21 mouse cellular contexts compared by ENCODE assay signal in genomic region chr11:46569107-46569506, GRCm38 (mm10). TPM values are rescaled to one million over a fixed set of nuclear protein-coding genes. Genes with fewer than 3 reads are reported as not detected.
"Had no signal": no experiment of that assay in that cellular context is flagged by ENCODE, and none has a peak within 500 bp of the region (broad histone marks: within the 10 kb centered on the region; RNA-seq: fewer than 3 reads in every experiment).

No protein-coding gene starts in this region.

- H3K4me3 ChIP-seq: kidney, embryonic 15.5 days; limb, embryonic 15.5 days; liver, embryonic 13.5 days; midbrain, embryonic 10.5 days; midbrain, embryonic 15.5 days had no signal

- H3K9me3 ChIP-seq: kidney, embryonic 15.5 days; limb, embryonic 15.5 days; liver, embryonic 13.5 days; midbrain, embryonic 10.5 days; midbrain, embryonic 15.5 days had no signal

- H3K27ac ChIP-seq: kidney, embryonic 15.5 days; limb, embryonic 15.5 days; liver, embryonic 13.5 days; midbrain, embryonic 10.5 days; midbrain, embryonic 15.5 days had no signal

- ATAC-seq: midbrain, embryonic 15.5 days had no signal

- H3K9ac ChIP-seq: kidney, embryonic 15.5 days; limb, embryonic 15.5 days; liver, embryonic 13.5 days; midbrain, embryonic 15.5 days had no signal

- H3K4me1 ChIP-seq: kidney, embryonic 15.5 days; limb, embryonic 15.5 days; liver, embryonic 13.5 days; midbrain, embryonic 10.5 days; midbrain, embryonic 15.5 days had no signal

- H3K36me3 ChIP-seq: kidney, embryonic 15.5 days; limb, embryonic 15.5 days; liver, embryonic 13.5 days; midbrain, embryonic 10.5 days; midbrain, embryonic 15.5 days had no signal

- DNase-seq: kidney, adult 2 months; kidney, postnatal 36 days; liver, embryonic 13.5 days; lung, adult 18-20 months; lung, postnatal 4 days; right cerebral cortex, postnatal 14 days; thymus, postnatal 4 days had no signal

- H3K4me2 ChIP-seq: kidney, embryonic 15.5 days; limb, embryonic 15.5 days; liver, embryonic 13.5 days; midbrain, embryonic 15.5 days had no signal

- H3K27me3 ChIP-seq: kidney, embryonic 15.5 days; limb, embryonic 15.5 days; liver, embryonic 13.5 days; midbrain, embryonic 15.5 days had no signal

RNA-seq across cellular contexts. Expression of gene BC053393, which starts 2.2 kb away (rescaled TPM):
- total RNA-seq: layer of hippocampus, adult 18-20 months; layer of hippocampus, postnatal 14 days; left cerebral cortex, adult 18-20 months; megakaryocyte, adult 5-6 weeks had no signal
- polyA plus RNA-seq: kidney, adult 2 months; kidney, embryonic 15.5 days; limb, embryonic 11.5 days; limb, embryonic 15.5 days; liver, embryonic 13.5 days; lung, embryonic 16.5 days; midbrain, embryonic 10.5 days; midbrain, embryonic 15.5 days; neural tube, embryonic 14.5 days; small intestine, adult 2 months; stomach, embryonic 16.5 days had no signal

RNA-seq across cellular contexts. Expression of gene Gm12169, which starts 45.1 kb away (rescaled TPM):
- total RNA-seq: layer of hippocampus, adult 18-20 months; layer of hippocampus, postnatal 14 days; left cerebral cortex, adult 18-20 months; left cerebral cortex, postnatal 14 days; megakaryocyte, adult 5-6 weeks had no signal
- polyA plus RNA-seq: kidney, adult 2 months; kidney, embryonic 15.5 days; limb, embryonic 11.5 days; limb, embryonic 15.5 days; liver, embryonic 13.5 days; lung, embryonic 16.5 days; midbrain, embryonic 10.5 days; midbrain, embryonic 15.5 days; neural tube, embryonic 14.5 days; small intestine, adult 2 months; stomach, embryonic 16.5 days had no signal

RNA-seq across cellular contexts. Expression of gene Dppa1, which starts 60.0 kb away (rescaled TPM):
- total RNA-seq: layer of hippocampus, adult 18-20 months; layer of hippocampus, postnatal 14 days; left cerebral cortex, adult 18-20 months; left cerebral cortex, postnatal 14 days; megakaryocyte, adult 5-6 weeks had no signal
- polyA plus RNA-seq: kidney, adult 2 months; kidney, embryonic 15.5 days; limb, embryonic 11.5 days; limb, embryonic 15.5 days; liver, embryonic 13.5 days; lung, embryonic 16.5 days; midbrain, embryonic 10.5 days; midbrain, embryonic 15.5 days; neural tube, embryonic 14.5 days; small intestine, adult 2 months; stomach, embryonic 16.5 days had no signal
